Mouse (Mus musculus): ENCODE measurements around the gene Plp1. TPM values are rescaled to one million over a fixed set of nuclear protein-coding genes. Genes with fewer than 3 reads are reported as not detected.
A peak's percentile ranks its signal among the peaks of the same experiment; 100 is the strongest.

Gene Plp1
- polyA plus RNA-seq, 1 experiment from 2014 or later, result 0.34 TPM

GRCm38 (mm10) chrX:136825016-136825415 is 2.5 kb downstream of the Plp1 start:
- Histone ChIP-seq H3K27ac (ENCODE audit: low read length) (no peak overlapping the region), H3K4me3 (ENCODE audit: low read depth, low read length) (no peak overlapping the region), H3K27me3 (ENCODE audit: control insufficient read depth, insufficient read depth, low read depth, low read length) (no peaks in the 10 kb centered on the region; the same call in 1 of the 2 replicates), H3K9me3 (replicated peaks; ENCODE audit: control insufficient read depth, low read length) (no peaks in the 10 kb centered on the region), H3K9ac (ENCODE audit: low read depth, low read length) (no peak overlapping the region), H3K36me3 (ENCODE audit: control insufficient read depth, insufficient read depth) (no peaks in the 10 kb centered on the region), H3K4me1 (ENCODE audit: control insufficient read depth, low read depth, low read length) (no peaks in the 10 kb centered on the region), H3K4me2 (ENCODE audit: low read depth, low read length) (no peak overlapping the region)
- 60% methylated on average over 4 of the region's 4 CpGs for WGBS (ENCODE audit: insufficient replicate concordance)
- no peak for ATAC-seq (ENCODE audit: low read depth)

GRCm38 (mm10) chrX:136828610-136829009 is 6.1 kb downstream of the Plp1 start:
- ATAC-seq (ENCODE audit: low read depth), result no peak
- no peak overlapping the region for H3K27ac ChIP-seq (ENCODE audit: low read length)
- H3K27me3 ChIP-seq (ENCODE audit: control insufficient read depth, insufficient read depth, low read depth, low read length), result no peaks in the 10 kb centered on the region
- H3K4me2 ChIP-seq (ENCODE audit: low read depth, low read length), result no peak overlapping the region
- no peaks in the 10 kb centered on the region for H3K9me3 ChIP-seq (replicated peaks; ENCODE audit: control insufficient read depth, low read length)
- H3K36me3 ChIP-seq (ENCODE audit: control insufficient read depth, insufficient read depth), result no peaks in the 10 kb centered on the region
- no peaks in the 10 kb centered on the region for H3K4me1 ChIP-seq (ENCODE audit: control insufficient read depth, low read depth, low read length)
- H3K4me3 ChIP-seq (ENCODE audit: low read depth, low read length), result no peak overlapping the region
- no peak overlapping the region for H3K9ac ChIP-seq (ENCODE audit: low read depth, low read length)

- ATAC-seq (ENCODE audit: low read depth), result no peak
- Histone ChIP-seq H3K27ac (ENCODE audit: low read length) (no peak overlapping the region), H3K36me3 (ENCODE audit: control insufficient read depth, insufficient read depth) (no peaks in the 10 kb centered on the region), H3K27me3 (ENCODE audit: control insufficient read depth, insufficient read depth, low read depth, low read length) (no peaks in the 10 kb centered on the region), H3K4me1 (ENCODE audit: control insufficient read depth, low read depth, low read length) (no peaks in the 10 kb centered on the region), H3K4me3 (ENCODE audit: low read depth, low read length) (no peak overlapping the region), H3K4me2 (ENCODE audit: low read depth, low read length) (no peak overlapping the region), H3K9me3 (replicated peaks; ENCODE audit: control insufficient read depth, low read length) (no peaks in the 10 kb centered on the region), H3K9ac (ENCODE audit: low read depth, low read length) (no peak overlapping the region)
- 22% methylated on average over 3 of the region's 3 CpGs for WGBS (ENCODE audit: insufficient replicate concordance)
These were observed 27.8 kb downstream of the Plp1 start for GRCm38 (mm10) chrX:136850300-136850699.

- 17% methylated on average over 28 of the region's 36 CpGs for WGBS (ENCODE audit: insufficient replicate concordance)
- Histone ChIP-seq H3K9me3 (replicated peaks; ENCODE audit: control insufficient read depth, low read length) (no peaks in the 10 kb centered on the region), H3K27ac (ENCODE audit: low read length) (no peak within 1 kb of the TSS), H3K9ac (ENCODE audit: low read depth, low read length) (no peak within 1 kb of the TSS), H3K36me3 (ENCODE audit: control insufficient read depth, insufficient read depth) (no peaks in the 10 kb centered on the region), H3K4me2 (ENCODE audit: low read depth, low read length) (peak within 1 kb of the TSS; percentile 49), H3K27me3 (ENCODE audit: control insufficient read depth, insufficient read depth, low read depth, low read length) (no peaks in the 10 kb centered on the region), H3K4me1 (ENCODE audit: control insufficient read depth, low read depth, low read length) (no peaks in the 10 kb centered on the region), H3K4me3 (ENCODE audit: low read depth, low read length) (peak within 1 kb of the TSS; percentile 34)
- no peak for ATAC-seq (ENCODE audit: low read depth)
These were observed 45.9 kb downstream of the Plp1 start, which contains the start of gene Rab9b for GRCm38 (mm10) chrX:136868061-136869040. Gene Rab9b (minus strand): TSS chrX:136868755.

Other genes starting within 250 kb of the Plp1 start
- 0.83 and 0.98 TPM in 2 replicates for gene Tceal3, start 231.8 kb upstream of the Plp1 start, polyA plus RNA-seq (2015; fragmentation: Nextera tagmentation; extraction: Ambion mirVana)
- 0.86 and 0.99 TPM in 2 replicates for gene Tceal1, start 114.7 kb upstream of the Plp1 start, polyA plus RNA-seq (2015; fragmentation: Nextera tagmentation; extraction: Ambion mirVana)
- gene Morf4l2, start 79.0 kb upstream of the Plp1 start, polyA plus RNA-seq (2015; fragmentation: Nextera tagmentation; extraction: Ambion mirVana), result 170 and 174 TPM in 2 replicates
- not detected in 2 replicates for gene Glra4, start 42.5 kb upstream of the Plp1 start, polyA plus RNA-seq (2015; fragmentation: Nextera tagmentation; extraction: Ambion mirVana)
- not detected in 2 replicates for gene Rab9b, start 46.1 kb downstream of the Plp1 start, polyA plus RNA-seq (2015; fragmentation: Nextera tagmentation; extraction: Ambion mirVana)
- gene H2bfm, start 104.7 kb downstream of the Plp1 start, polyA plus RNA-seq (2015; fragmentation: Nextera tagmentation; extraction: Ambion mirVana), result not detected in 2 replicates
- gene Tmsb15b2, start 152.8 kb downstream of the Plp1 start, polyA plus RNA-seq (2015; fragmentation: Nextera tagmentation; extraction: Ambion mirVana), result 7.2 and 7.7 TPM in 2 replicates
- gene Tmsb15l, start 154.2 kb downstream of the Plp1 start, polyA plus RNA-seq (2015; fragmentation: Nextera tagmentation; extraction: Ambion mirVana), result 0.77 and 0.98 TPM in 2 replicates
- gene Tmsb15b1, start 154.2 kb downstream of the Plp1 start, polyA plus RNA-seq (2015; fragmentation: Nextera tagmentation; extraction: Ambion mirVana), result 5.5 and 5.7 TPM in 2 replicates
- gene Zcchc18, start 170.5 kb downstream of the Plp1 start, polyA plus RNA-seq (2015; fragmentation: Nextera tagmentation; extraction: Ambion mirVana), result 0.07 and 0.19 TPM in 2 replicates
- gene Slc25a53, start 215.6 kb downstream of the Plp1 start, polyA plus RNA-seq (2015; fragmentation: Nextera tagmentation; extraction: Ambion mirVana), result 2.1 and 2.2 TPM in 2 replicates
- 0.90 TPM in 2 replicates for gene Fam199x, start 226.9 kb downstream of the Plp1 start, polyA plus RNA-seq (2015; fragmentation: Nextera tagmentation; extraction: Ambion mirVana)